Mouse (Mus musculus): ENCODE data around the gene Ctnna3. TPM values are rescaled to one million over a fixed set of nuclear protein-coding genes. Genes with fewer than 3 reads are reported as not detected.

Gene Ctnna3
- polyA plus RNA-seq, 1 experiment: 0.17 TPM

DNA sequence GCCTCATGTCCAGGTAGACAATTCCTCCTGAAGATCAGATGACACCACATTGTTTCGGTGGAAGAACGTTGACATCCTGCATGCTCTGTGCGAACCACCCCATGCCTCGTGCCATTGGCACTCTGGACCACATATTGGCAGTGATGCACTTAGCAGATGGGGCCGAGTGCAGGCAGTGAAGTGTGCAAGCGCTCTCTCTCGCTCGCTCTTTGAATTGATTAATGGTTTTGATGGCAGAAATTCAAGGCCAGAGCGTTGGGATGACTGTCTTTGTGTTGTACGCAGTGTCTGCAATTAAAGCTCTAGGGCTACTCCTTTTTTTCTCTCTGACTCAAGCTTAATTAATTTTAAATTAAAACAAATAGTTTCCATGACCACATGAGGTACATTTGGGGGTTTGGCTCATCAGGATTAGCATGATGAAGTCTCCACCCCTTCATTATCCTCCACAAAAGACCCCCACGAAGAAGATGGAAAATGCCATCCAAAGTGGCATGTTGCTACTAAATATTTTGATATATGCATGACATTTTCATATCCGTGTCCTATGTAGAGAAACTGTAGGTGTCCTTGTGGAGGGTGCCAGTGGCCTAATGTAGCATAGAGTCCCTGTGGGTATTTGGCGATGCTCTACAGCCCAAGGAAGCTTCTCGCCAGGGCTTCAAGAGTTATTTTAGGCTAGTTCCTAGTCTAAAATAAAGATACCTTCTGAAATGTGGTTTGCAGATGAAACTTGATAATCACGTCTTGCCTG lies 700.7 kb downstream of the Ctnna3 start:
- Histone ChIP-seq H3K4me2 (ENCODE audit: low read depth) (no peak overlapping the region), H3K36me3 (ENCODE audit: control insufficient read depth, insufficient read depth) (no peaks in the 10 kb centered on the region), H3ac (ENCODE audit: control insufficient read depth, insufficient read length) (no peak overlapping the region), H3K27me3 (ENCODE audit: control insufficient read depth, insufficient read depth, insufficient read length) (no peaks in the 10 kb centered on the region), H3K79me2 (ENCODE audit: control insufficient read depth, insufficient read depth) (no peaks in the 10 kb centered on the region), H3K4me3 (no peak overlapping the region)
- TF ChIP-seq POLR2AphosphoS2 (IDR thresholded peaks at IDR 0.05; ENCODE audit: insufficient read length, low read depth) (no peak), E2F4 (IDR thresholded peaks at IDR 0.05; ENCODE audit: insufficient read depth) (no peak), REST (IDR thresholded peaks at IDR 0.05; ENCODE audit: insufficient read depth, insufficient read length) (no peak), TCF3 (IDR thresholded peaks at IDR 0.05; ENCODE audit: insufficient read length, low read depth) (no peak), SRF (IDR thresholded peaks at IDR 0.05; ENCODE audit: control insufficient read depth, insufficient read length, low read depth) (no peak), MAX (IDR thresholded peaks at IDR 0.05; ENCODE audit: low read depth) (no peak), USF1 (IDR thresholded peaks at IDR 0.05; ENCODE audit: low read depth) (no peak), POLR2A (IDR thresholded peaks at IDR 0.05; ENCODE audit: insufficient read length, low read depth) (no peak), TCF12 (IDR thresholded peaks at IDR 0.05; ENCODE audit: insufficient read depth, poor library complexity, severe bottlenecking) (no peak), MYOD1 (IDR thresholded peaks at IDR 0.05; ENCODE audit: control insufficient read depth in 1 of 3, insufficient read length in 2 of 3, low read depth in 2 of 3) (no peak), MYOG (IDR thresholded peaks at IDR 0.05; ENCODE audit: control insufficient read depth in 1 of 3, insufficient read depth in 1 of 3, insufficient read length in 2 of 3, low read depth in 2 of 3) (no peak), CEBPB (IDR thresholded peaks at IDR 0.05; ENCODE audit: insufficient read depth, poor library complexity, severe bottlenecking) (no peak)

DNA sequence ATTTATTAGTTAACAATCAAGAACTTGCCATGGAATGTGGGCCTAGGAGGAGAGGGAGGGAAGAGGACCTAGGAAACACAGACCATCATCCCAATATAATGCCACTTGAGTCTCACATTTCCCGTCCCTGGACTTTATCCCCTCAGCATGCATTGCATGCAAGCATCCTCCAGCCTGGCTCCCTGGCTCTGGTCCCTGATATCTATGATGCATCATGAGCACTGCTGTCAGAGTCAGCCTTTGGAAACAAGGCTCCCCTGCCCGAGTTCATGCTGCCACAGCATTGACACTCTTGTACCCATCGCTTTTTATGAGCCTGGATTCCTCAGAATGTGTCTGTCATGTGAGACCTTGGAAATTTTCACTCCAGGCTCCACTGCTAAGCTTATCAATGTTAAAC lies 703.6 kb downstream of the Ctnna3 start:
- H3K4me2 ChIP-seq (ENCODE audit: low read depth): no peak overlapping the region
- no peaks in the 10 kb centered on the region for H3K79me2 ChIP-seq (ENCODE audit: control insufficient read depth, insufficient read depth)
- H3ac ChIP-seq (ENCODE audit: control insufficient read depth, insufficient read length): no peak overlapping the region
- no peak overlapping the region for H3K4me3 ChIP-seq
- H3K36me3 ChIP-seq (ENCODE audit: control insufficient read depth, insufficient read depth): no peaks in the 10 kb centered on the region
- no peaks in the 10 kb centered on the region for H3K27me3 ChIP-seq (ENCODE audit: control insufficient read depth, insufficient read depth, insufficient read length)
- no peak for TF ChIP-seq TCF12 (IDR thresholded peaks at IDR 0.05; ENCODE audit: insufficient read depth, poor library complexity, severe bottlenecking)
- TF ChIP-seq E2F4 (IDR thresholded peaks at IDR 0.05; ENCODE audit: insufficient read depth): no peak
- TF ChIP-seq CEBPB (IDR thresholded peaks at IDR 0.05; ENCODE audit: insufficient read depth, poor library complexity, severe bottlenecking): no peak
- TF ChIP-seq REST (IDR thresholded peaks at IDR 0.05; ENCODE audit: insufficient read depth, insufficient read length): no peak
- TF ChIP-seq MYOD1 (IDR thresholded peaks at IDR 0.05; ENCODE audit: control insufficient read depth in 1 of 3, insufficient read length in 2 of 3, low read depth in 2 of 3): no peak
- TF ChIP-seq MAX (IDR thresholded peaks at IDR 0.05; ENCODE audit: low read depth): no peak
- no peak for TF ChIP-seq POLR2AphosphoS2 (IDR thresholded peaks at IDR 0.05; ENCODE audit: insufficient read length, low read depth)
- TF ChIP-seq MYOG (IDR thresholded peaks at IDR 0.05; ENCODE audit: control insufficient read depth in 1 of 3, insufficient read depth in 1 of 3, insufficient read length in 2 of 3, low read depth in 2 of 3): no peak
- no peak for TF ChIP-seq SRF (IDR thresholded peaks at IDR 0.05; ENCODE audit: control insufficient read depth, insufficient read length, low read depth)
- TF ChIP-seq TCF3 (IDR thresholded peaks at IDR 0.05; ENCODE audit: insufficient read length, low read depth): no peak
- TF ChIP-seq USF1 (IDR thresholded peaks at IDR 0.05; ENCODE audit: low read depth): no peak
- TF ChIP-seq POLR2A (IDR thresholded peaks at IDR 0.05; ENCODE audit: insufficient read length, low read depth): no peak

DNA sequence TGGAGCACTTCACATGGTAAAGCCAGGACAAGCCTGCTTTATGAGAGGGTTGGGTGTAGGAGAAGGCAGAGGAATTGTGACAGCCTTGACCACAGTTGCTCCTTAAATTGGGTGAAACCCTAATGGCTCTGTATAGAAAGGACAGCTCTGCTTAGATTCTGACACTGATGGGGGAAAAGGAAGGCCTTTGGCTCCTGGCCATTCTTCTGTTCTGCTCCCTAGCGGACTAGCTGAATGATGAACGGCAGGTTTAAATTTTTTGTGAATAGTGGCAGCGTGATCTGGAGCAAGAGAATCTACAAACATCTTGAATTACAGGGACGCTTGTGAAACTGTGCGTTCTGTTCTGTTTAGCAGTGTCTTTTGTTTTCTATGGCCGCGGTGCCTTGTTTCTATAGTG lies 705.6 kb downstream of the Ctnna3 start:
- Histone ChIP-seq H3K79me2 (ENCODE audit: control insufficient read depth, insufficient read depth) (no peaks in the 10 kb centered on the region), H3K4me2 (ENCODE audit: low read depth) (no peak overlapping the region), H3K27me3 (ENCODE audit: control insufficient read depth, insufficient read depth, insufficient read length) (no peaks in the 10 kb centered on the region)

DNA sequence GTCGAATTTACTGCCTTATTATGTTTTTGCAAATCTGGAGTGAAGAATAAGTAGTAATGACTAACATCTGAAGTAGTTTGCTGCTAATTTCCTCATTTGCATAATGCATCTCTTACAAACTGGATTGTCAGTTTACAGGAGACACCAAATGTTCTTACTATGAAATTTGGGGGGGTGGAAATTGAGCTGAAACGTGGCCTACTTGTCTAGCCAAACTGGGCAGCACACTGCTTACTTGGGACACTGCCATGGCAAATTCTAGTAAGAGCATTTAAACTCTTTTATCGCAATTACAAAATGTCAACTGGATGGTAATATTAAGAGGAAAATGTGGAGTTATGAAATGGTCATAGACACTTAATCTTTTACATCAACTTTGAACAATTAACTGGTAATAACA lies 716.6 kb downstream of the Ctnna3 start:
- no peak overlapping the region for H3ac ChIP-seq (ENCODE audit: control insufficient read depth, insufficient read length)
- no peak overlapping the region for H3K4me3 ChIP-seq
- H3K36me3 ChIP-seq (ENCODE audit: control insufficient read depth, insufficient read depth): no peaks in the 10 kb centered on the region
- H3K79me2 ChIP-seq (ENCODE audit: control insufficient read depth, insufficient read depth): no peaks in the 10 kb centered on the region
- H3K4me2 ChIP-seq (ENCODE audit: low read depth): no peak overlapping the region
- TF ChIP-seq MYOG (IDR thresholded peaks at IDR 0.05; ENCODE audit: control insufficient read depth in 1 of 3, insufficient read depth in 1 of 3, insufficient read length in 2 of 3, low read depth in 2 of 3) (no peak), MYOD1 (IDR thresholded peaks at IDR 0.05; ENCODE audit: control insufficient read depth in 1 of 3, insufficient read length in 2 of 3, low read depth in 2 of 3) (no peak), E2F4 (IDR thresholded peaks at IDR 0.05; ENCODE audit: insufficient read depth) (no peak), CEBPB (IDR thresholded peaks at IDR 0.05; ENCODE audit: insufficient read depth, poor library complexity, severe bottlenecking) (no peak), SRF (IDR thresholded peaks at IDR 0.05; ENCODE audit: control insufficient read depth, insufficient read length, low read depth) (no peak), REST (IDR thresholded peaks at IDR 0.05; ENCODE audit: insufficient read depth, insufficient read length) (no peak), USF1 (IDR thresholded peaks at IDR 0.05; ENCODE audit: low read depth) (no peak), MAX (IDR thresholded peaks at IDR 0.05; ENCODE audit: low read depth) (no peak), TCF12 (IDR thresholded peaks at IDR 0.05; ENCODE audit: insufficient read depth, poor library complexity, severe bottlenecking) (no peak), TCF3 (IDR thresholded peaks at IDR 0.05; ENCODE audit: insufficient read length, low read depth) (no peak), POLR2A (IDR thresholded peaks at IDR 0.05; ENCODE audit: insufficient read length, low read depth) (no peak), POLR2AphosphoS2 (IDR thresholded peaks at IDR 0.05; ENCODE audit: insufficient read length, low read depth) (no peak)
- H3K27me3 ChIP-seq (ENCODE audit: control insufficient read depth, insufficient read depth, insufficient read length): no peaks in the 10 kb centered on the region

More for the DNA sequence above, 705.6 kb downstream of the Ctnna3 start:
- Histone ChIP-seq H3ac (ENCODE audit: control insufficient read depth, insufficient read length) (no peak overlapping the region), H3K4me3 (no peak overlapping the region), H3K36me3 (ENCODE audit: control insufficient read depth, insufficient read depth) (no peaks in the 10 kb centered on the region)
- TF ChIP-seq POLR2A (IDR thresholded peaks at IDR 0.05; ENCODE audit: insufficient read length, low read depth) (no peak), USF1 (IDR thresholded peaks at IDR 0.05; ENCODE audit: low read depth) (no peak)

All from myocyte (in vitro differentiated cells).